Mouse (Mus musculus): Measurements from ENCODE around the gene Atg9a.

DNA sequence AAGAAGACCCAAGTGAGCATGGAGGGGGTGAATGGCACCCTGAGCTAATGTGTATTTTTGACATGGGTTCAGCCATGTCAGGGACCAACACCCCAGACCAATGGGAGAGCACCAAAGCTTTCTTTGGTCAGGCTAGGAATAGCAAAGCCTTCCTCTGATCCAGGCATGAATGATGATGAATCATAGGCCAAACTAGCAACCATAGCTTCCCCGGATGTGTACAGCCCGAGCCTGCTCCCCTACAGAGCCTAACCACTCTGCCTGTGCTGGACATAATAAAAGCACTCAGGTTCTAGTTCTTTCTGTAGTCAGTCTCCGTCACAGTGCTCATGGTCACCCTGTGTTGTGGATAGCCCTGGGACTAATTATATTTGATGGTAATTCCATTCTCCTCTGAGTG lies 29.5 kb upstream of the Atg9a start:
- TF ChIP-seq ZC3H11A (IDR thresholded peaks at IDR 0.05; ENCODE audit: borderline replicate concordance, low read depth, low read length) = no peak
- TF ChIP-seq MAFK (IDR thresholded peaks at IDR 0.05; ENCODE audit: insufficient read depth, low read depth, low read length) = no peak
- no peak for TF ChIP-seq HCFC1 (IDR thresholded peaks at IDR 0.05; ENCODE audit: borderline replicate concordance, insufficient read depth, low read length)
- TF ChIP-seq CHD2 (IDR thresholded peaks at IDR 0.05; ENCODE audit: low read depth, low read length) = no peak

All from ES-E14 (cell line).